ENCODE assay signal across 13 mouse cellular contexts in the genomic region with DNA sequence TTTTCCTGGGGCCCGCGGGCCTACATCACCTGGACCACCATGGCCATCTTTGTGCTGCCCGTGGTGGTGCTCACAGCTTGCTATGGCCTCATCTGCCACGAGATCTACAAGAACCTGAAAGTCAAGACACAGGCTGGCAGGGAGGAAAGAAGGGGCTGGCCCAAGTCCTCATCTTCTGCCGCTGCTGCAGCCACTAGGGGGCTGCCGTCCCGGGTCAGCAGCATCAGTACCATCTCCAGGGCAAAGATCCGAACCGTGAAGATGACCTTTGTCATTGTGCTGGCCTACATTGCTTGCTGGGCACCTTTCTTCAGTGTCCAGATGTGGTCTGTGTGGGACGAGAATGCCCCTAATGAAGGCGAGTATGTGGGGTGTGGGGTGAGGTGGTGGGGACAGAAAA. TPM values are rescaled to one million over a fixed set of nuclear protein-coding genes. Genes with fewer than 3 reads are reported as not detected.
A peak's percentile ranks its signal among the peaks of the same experiment; 100 is the strongest.
DNase-seq lines count a peak whose midpoint lies in the region; ATAC-seq and TF ChIP-seq lines count a peak whose summit lies in the region.
"Had no signal": no experiment of that assay in that cellular context is flagged by ENCODE, and none has a peak within 500 bp of the region (broad histone marks: within the 10 kb centered on the region; RNA-seq: fewer than 3 reads in every experiment).

No protein-coding gene starts in this region.

- no peaks in the 10 kb centered on the region for H3K36me3 ChIP-seq in kidney, embryonic 15.5 days
- no peaks in the 10 kb centered on the region for H3K36me3 ChIP-seq in CH12.LX (replicated peaks in 1 of 2; ENCODE audit: control insufficient read depth in 1 of 2, insufficient read depth in 1 of 2, low read length in 1 of 2)
- H3K36me3 ChIP-seq in midbrain, embryonic 11.5 days (ENCODE audit: control insufficient read depth, insufficient read depth, low read length) = no peaks in the 10 kb centered on the region
- H3K36me3 ChIP-seq: embryonic facial prominence, embryonic 13.5 days; heart, embryonic 15.5 days; limb, embryonic 12.5 days; midbrain, embryonic 12.5 days; neural tube, embryonic 13.5 days had no signal

- TF ChIP-seq EP300 in CH12.LX (IDR thresholded peaks at IDR 0.05; ENCODE audit: low read length) = no peak

- H3K79me2 ChIP-seq in CH12.LX (replicated peaks; ENCODE audit: control insufficient read depth, extremely low read depth, insufficient read depth, poor library complexity, severe bottlenecking) = no peaks in the 10 kb centered on the region

- no peak overlapping the region for H3K27ac ChIP-seq in kidney, embryonic 15.5 days
- H3K27ac ChIP-seq in CH12.LX (ENCODE audit: insufficient read depth, low read depth) = no peak overlapping the region
- H3K27ac ChIP-seq in midbrain, embryonic 11.5 days (ENCODE audit: low read depth, low read length) = no peak overlapping the region
- H3K27ac ChIP-seq: embryonic facial prominence, embryonic 13.5 days; heart, embryonic 15.5 days; limb, embryonic 12.5 days; midbrain, embryonic 12.5 days; neural tube, embryonic 13.5 days had no signal

- peak; percentile 11 for DNase-seq in kidney, postnatal 10 days
- peak; percentile 12 to 25 for DNase-seq in B cell, adult 2 months
- peak; percentile 35 for DNase-seq in CH12.LX (ENCODE audit: extremely low read depth)
- DNase-seq in midbrain, embryonic 11.5 days (ENCODE audit: low spot score, missing footprints) = no peak
- DNase-seq in right cerebral cortex, adult 2 months (ENCODE audit: low spot score in 2 of 2) = no peak
- no peak for DNase-seq in adrenal gland, postnatal 25 days

- 0 out of 2 replicates have a peak, but pooled peaks cover 7% of the 10 kb centered on the region for H3K4me1 ChIP-seq in kidney, embryonic 15.5 days
- H3K4me1 ChIP-seq in CH12.LX (ENCODE audit: control insufficient read depth in 1 of 2, insufficient read depth in 2 of 2) = peaks cover 7% of the 10 kb centered on the region in 2 experiments; a peak in 2 of 4 replicates
- H3K4me1 ChIP-seq in midbrain, embryonic 11.5 days (ENCODE audit: control insufficient read depth, insufficient read depth, low read length) = no peaks in the 10 kb centered on the region
- H3K4me1 ChIP-seq: heart, embryonic 15.5 days; midbrain, embryonic 12.5 days; neural tube, embryonic 13.5 days had no signal

- TF ChIP-seq POLR2A in CH12.LX (IDR thresholded peaks at IDR 0.05; ENCODE audit: low read depth, low read length) = no peak

- H3K4me2 ChIP-seq in kidney, embryonic 15.5 days = no peak overlapping the region
- H3K4me2 ChIP-seq in CH12.LX (ENCODE audit: insufficient read depth, low read depth, poor library complexity, severe bottlenecking) = no peak overlapping the region
- no peak overlapping the region for H3K4me2 ChIP-seq in midbrain, embryonic 11.5 days
- H3K4me2 ChIP-seq: embryonic facial prominence, embryonic 13.5 days; heart, embryonic 15.5 days; limb, embryonic 12.5 days; midbrain, embryonic 12.5 days; neural tube, embryonic 13.5 days had no signal

- H3K9ac ChIP-seq in kidney, embryonic 15.5 days = no peak overlapping the region
- H3K9ac ChIP-seq in CH12.LX (ENCODE audit: insufficient read depth, low read depth) = no peak overlapping the region
- H3K9ac ChIP-seq in midbrain, embryonic 11.5 days (ENCODE audit: low read length) = no peak overlapping the region
- H3K9ac ChIP-seq: embryonic facial prominence, embryonic 13.5 days; heart, embryonic 15.5 days; limb, embryonic 12.5 days; midbrain, embryonic 12.5 days; neural tube, embryonic 13.5 days had no signal

- peak; percentile 49 for TF ChIP-seq RAD21 in CH12.LX (IDR thresholded peaks at IDR 0.05; ENCODE audit: low read depth, low read length)

- dilution Hi-C loops in CH12.LX (cut with MboI; ENCODE audit: extremely low pct_ligation_motif_present, extremely low pct_unique_long_range_greater_than_20kb, low sequenced_read_pairs) = loop anchor here (25.0 kb wide), 1 partner anchor 262 kb away; the partner anchor contains the start of gene Rab29

- WGBS in kidney, embryonic 15.5 days = 37% methylated on average over 11 of the region's 11 CpGs
- WGBS in midbrain, embryonic 11.5 days = 38% methylated on average over 11 of the region's 11 CpGs

- TF ChIP-seq CTCF in CH12.LX (conservative IDR thresholded peaks at IDR 0.05 in 1 of 2, IDR thresholded peaks at IDR 0.05 in 1 of 2; ENCODE audit: low read depth in 2 of 2, low read length in 2 of 2) = peak; percentile 49 to 81; a peak in 3 of 4 replicates

- in situ Hi-C loops in CH12.LX (cut with MboI; ENCODE audit: low pct_ligation_motif_present, low pct_unique_long_range_greater_than_20kb, low sequenced_read_pairs) = no loop called here

- no peak overlapping the region for H3K4me3 ChIP-seq in kidney, embryonic 15.5 days (replicated peaks)
- H3K4me3 ChIP-seq in CH12.LX (replicated peaks in 1 of 3; ENCODE audit: low read depth in 2 of 3, low read length in 2 of 3, poor library complexity in 1 of 3) = no peak overlapping the region
- H3K4me3 ChIP-seq in midbrain, embryonic 11.5 days (ENCODE audit: low read depth, low read length) = no peak overlapping the region
- H3K4me3 ChIP-seq: embryonic facial prominence, embryonic 13.5 days; heart, embryonic 15.5 days; limb, embryonic 12.5 days; midbrain, embryonic 12.5 days; neural tube, embryonic 13.5 days had no signal

- ATAC-seq in kidney, embryonic 15.5 days (replicated peaks; ENCODE audit: low FRiP score) = no peak
- ATAC-seq in granulocyte monocyte progenitor cell, adult 5-6 weeks (replicated peaks; ENCODE audit: poor library complexity, severe bottlenecking) = peak; percentile 33; the same call in 1 of the 2 replicates
- ATAC-seq in midbrain, embryonic 11.5 days (ENCODE audit: low FRiP score) = no peak

- peaks cover 29% of the 10 kb centered on the region for H3K27me3 ChIP-seq in kidney, embryonic 15.5 days
- peaks cover 4% of the 10 kb centered on the region for H3K27me3 ChIP-seq in CH12.LX (replicated peaks)
- H3K27me3 ChIP-seq in midbrain, embryonic 11.5 days (ENCODE audit: control insufficient read depth, insufficient read depth, low read length) = no peaks in the 10 kb centered on the region
- H3K27me3 ChIP-seq: neural tube, embryonic 13.5 days had no signal

- H3K9me3 ChIP-seq in kidney, embryonic 15.5 days (replicated peaks) = no peaks in the 10 kb centered on the region
- no peaks in the 10 kb centered on the region for H3K9me3 ChIP-seq in CH12.LX (replicated peaks; ENCODE audit: low read length)
- H3K9me3 ChIP-seq in midbrain, embryonic 11.5 days (ENCODE audit: control insufficient read depth, low read length) = no peaks in the 10 kb centered on the region
- H3K9me3 ChIP-seq: embryonic facial prominence, embryonic 13.5 days; heart, embryonic 15.5 days; limb, embryonic 12.5 days; midbrain, embryonic 12.5 days; neural tube, embryonic 13.5 days had no signal

TF ChIP-seq in CH12.LX, 34 proteins besides CTCF, POLR2A, EP300 and RAD21:
- TF ChIP-seq NRF1 (IDR thresholded peaks at IDR 0.05; ENCODE audit: low read depth, low read length) (peak; percentile 29; the same call in 1 of the 2 replicates), TBP (conservative IDR thresholded peaks at IDR 0.05; ENCODE audit: low read depth, low read length) (no peak), TCF12 (IDR thresholded peaks at IDR 0.05; ENCODE audit: low read depth, low read length) (0 out of 2 replicates have a peak, but pooled peaks have one; percentile 19), MEF2A (IDR thresholded peaks at IDR 0.05; ENCODE audit: borderline replicate concordance, low read depth, low read length) (0 out of 2 replicates have a peak, but pooled peaks have one; percentile 14), JUND (conservative IDR thresholded peaks at IDR 0.05; ENCODE audit: low read depth, low read length) (no peak), SMC3 (IDR thresholded peaks at IDR 0.05; ENCODE audit: low read depth, low read length) (peak; percentile 68), KAT2A (IDR thresholded peaks at IDR 0.05; ENCODE audit: insufficient replicate concordance, low read length) (no peak), IRF4 (IDR thresholded peaks at IDR 0.05; ENCODE audit: low read depth, low read length) (0 out of 2 replicates have a peak, but pooled peaks have one; percentile 49)

RNA-seq across cellular contexts. Expression of gene Avpr1b, which starts 1.3 kb away (rescaled TPM):
- not detected in 2 replicates for polyA plus RNA-seq in kidney, embryonic 15.5 days (2015; fragmentation: Nextera tagmentation; extraction: Ambion mirVana)
- total RNA-seq in CH12.LX (2012; rRNA removed) (0.04 and 0.08 TPM in 2 replicates), CH12.LX (2014; rRNA removed) (not detected in 2 replicates)
- polyA plus RNA-seq in CH12.LX (2012; ENCODE audit: insufficient read length, low read depth) = not detected in 2 replicates
- total RNA-seq in granulocyte monocyte progenitor cell, adult 5-6 weeks (2014; fragmentation: Nextera tagmentation) = not detected in 2 replicates
- total RNA-seq in granulocyte monocyte progenitor cell, adult 5-6 weeks (2017) = not detected in 2 replicates
- polyA plus RNA-seq in midbrain, embryonic 11.5 days (2014; fragmentation: Nextera tagmentation; extraction: Ambion mirVana) = not detected in 2 replicates
- not detected in 2 replicates for total RNA-seq in adrenal gland, postnatal 25 days (2021)
- polyA plus RNA-seq: embryonic facial prominence, embryonic 13.5 days; heart, embryonic 15.5 days; limb, embryonic 12.5 days; midbrain, embryonic 12.5 days; neural tube, embryonic 13.5 days had no signal

RNA-seq across cellular contexts. Expression of gene Ctse, which starts 37.8 kb away (rescaled TPM):
- polyA plus RNA-seq in kidney, embryonic 15.5 days (2015; fragmentation: Nextera tagmentation; extraction: Ambion mirVana) = 7.1 and 9.8 TPM in 2 replicates
- total RNA-seq in CH12.LX (2012; rRNA removed) (1.4 and 1.9 TPM in 2 replicates), CH12.LX (2014; rRNA removed) (1.6 and 1.7 TPM in 2 replicates)
- polyA plus RNA-seq in CH12.LX (2012; ENCODE audit: insufficient read length, low read depth) = 11.6 TPM in 2 replicates
- 1.7 and 7.5 TPM in 2 replicates for total RNA-seq in granulocyte monocyte progenitor cell, adult 5-6 weeks (2014; fragmentation: Nextera tagmentation)
- 1.4 and 2.9 TPM in 2 replicates for total RNA-seq in granulocyte monocyte progenitor cell, adult 5-6 weeks (2017)
- 0.12 and 0.31 TPM in 2 replicates for polyA plus RNA-seq in midbrain, embryonic 11.5 days (2014; fragmentation: Nextera tagmentation; extraction: Ambion mirVana)
- 0.43 and 0.52 TPM in 2 replicates for total RNA-seq in adrenal gland, postnatal 25 days (2021)
- polyA plus RNA-seq: embryonic facial prominence, embryonic 13.5 days; neural tube, embryonic 13.5 days had no signal

Comparison
In these comparisons a context has a peak if more than half of its experiments do, and no peak if none do; other contexts are left out.
1. DNase-seq: peak in kidney, postnatal 10 days (single experiment), B cell, adult 2 months (2 of 2) and CH12.LX (single experiment); none in midbrain, embryonic 11.5 days (single experiment), right cerebral cortex, adult 2 months (0 of 2) and adrenal gland, postnatal 25 days (single experiment).